Mouse (Mus musculus): ENCODE data around the gene Bcl9. TPM values are rescaled to one million over a fixed set of nuclear protein-coding genes. Genes with fewer than 3 reads are reported as not detected.

Gene Bcl9
- polyA plus RNA-seq, 1 experiment: 36.8 TPM

- Histone ChIP-seq H3K4me3 (ENCODE audit: insufficient read depth, low read length) (no peak overlapping the region), H3K4me1 (ENCODE audit: control insufficient read depth, insufficient read depth, low read length) (peaks cover 3% of the 10 kb centered on the region; the same call in 1 of the 2 replicates), H3K27ac (ENCODE audit: insufficient read depth, low read length) (no peak overlapping the region)
- TF ChIP-seq CTCF (IDR thresholded peaks at IDR 0.05; ENCODE audit: borderline replicate concordance, insufficient read depth, low read length) (no peak), POLR2A (IDR thresholded peaks at IDR 0.05; ENCODE audit: low read depth, low read length) (no peak)
Observed at GRCm38 (mm10) chr3:97199261-97199660, 98.5 kb downstream of the Bcl9 start.

DNA sequence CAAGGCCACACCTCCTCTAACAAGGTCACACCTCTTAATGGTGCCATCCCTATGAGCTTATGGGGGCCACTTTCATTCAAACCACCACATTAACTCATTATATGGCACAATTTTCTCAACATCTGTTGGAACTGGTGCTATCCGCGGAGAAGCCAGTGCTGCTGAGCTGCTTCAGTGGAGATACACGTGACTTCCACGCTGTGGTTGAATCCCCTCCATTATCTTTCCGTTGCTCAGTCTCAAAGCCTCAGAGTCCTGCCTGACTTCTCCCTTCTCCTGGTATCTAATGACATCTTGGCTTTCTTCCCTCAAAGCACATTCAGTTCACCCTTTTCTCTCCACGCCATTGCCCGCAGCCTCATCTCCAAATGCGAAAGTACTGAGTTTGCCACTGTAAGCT, 101.1 kb downstream of the Bcl9 start:
- Histone ChIP-seq H3K4me1 (ENCODE audit: control insufficient read depth, insufficient read depth, low read length) (peaks cover 3% of the 10 kb centered on the region; the same call in 1 of the 2 replicates), H3K27ac (ENCODE audit: insufficient read depth, low read length) (no peak overlapping the region), H3K4me3 (ENCODE audit: insufficient read depth, low read length) (no peak overlapping the region)
- TF ChIP-seq POLR2A (IDR thresholded peaks at IDR 0.05; ENCODE audit: low read depth, low read length): no peak
- TF ChIP-seq CTCF (IDR thresholded peaks at IDR 0.05; ENCODE audit: borderline replicate concordance, insufficient read depth, low read length): no peak

- Histone ChIP-seq H3K27ac (ENCODE audit: insufficient read depth, low read length) (no peak overlapping the region), H3K4me3 (ENCODE audit: insufficient read depth, low read length) (no peak overlapping the region), H3K4me1 (ENCODE audit: control insufficient read depth, insufficient read depth, low read length) (no peaks in the 10 kb centered on the region)
- TF ChIP-seq CTCF (IDR thresholded peaks at IDR 0.05; ENCODE audit: borderline replicate concordance, insufficient read depth, low read length) (peak; percentile 92), POLR2A (IDR thresholded peaks at IDR 0.05; ENCODE audit: low read depth, low read length) (no peak)
Observed at GRCm38 (mm10) chr3:97185098-97185860, 112.4 kb downstream of the Bcl9 start.

DNA sequence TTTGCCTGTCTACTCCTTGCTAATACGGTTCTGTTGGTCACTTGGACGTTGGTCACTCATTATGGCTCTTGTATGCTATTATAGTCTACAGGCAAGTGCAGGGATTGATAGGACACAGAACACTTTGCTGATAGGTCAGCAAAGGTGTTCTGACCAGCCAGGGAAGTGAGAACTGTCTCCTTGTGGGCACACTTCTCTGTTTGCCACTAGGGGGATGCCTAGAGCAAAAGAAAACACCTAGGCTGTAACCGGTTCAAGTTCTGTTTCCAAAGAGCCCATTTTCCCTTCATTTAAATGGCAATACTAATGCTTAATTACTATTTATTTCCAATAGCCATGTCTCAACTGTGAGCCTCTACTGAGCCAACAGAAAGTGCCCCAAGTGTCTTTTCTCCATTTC, 113.9 kb downstream of the Bcl9 start:
- Histone ChIP-seq H3K4me1 (ENCODE audit: control insufficient read depth, insufficient read depth, low read length) (no peaks in the 10 kb centered on the region), H3K4me3 (ENCODE audit: insufficient read depth, low read length) (no peak overlapping the region), H3K27ac (ENCODE audit: insufficient read depth, low read length) (no peak overlapping the region)
- TF ChIP-seq POLR2A (IDR thresholded peaks at IDR 0.05; ENCODE audit: low read depth, low read length) (no peak), CTCF (IDR thresholded peaks at IDR 0.05; ENCODE audit: borderline replicate concordance, insufficient read depth, low read length) (no peak)

DNA sequence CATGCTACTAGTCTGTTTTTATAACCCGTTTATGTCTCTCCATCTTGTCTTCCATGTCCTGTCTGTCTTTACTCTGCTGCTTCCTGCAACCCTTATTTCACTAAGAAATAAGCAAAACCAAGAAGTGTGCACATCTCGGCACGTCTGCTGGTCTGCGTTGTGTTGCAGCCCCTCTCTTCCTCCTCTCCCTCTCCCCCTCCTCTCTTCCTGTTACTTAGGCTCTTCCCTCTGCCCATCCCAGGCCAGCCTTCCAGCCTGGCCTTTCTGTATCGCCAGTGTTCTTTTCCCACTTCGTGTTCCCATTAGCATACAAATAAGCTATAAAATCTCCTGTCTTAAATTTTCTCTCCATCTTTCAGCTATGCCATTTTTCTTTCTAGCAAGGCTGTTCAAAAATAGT, 117.2 kb downstream of the Bcl9 start:
- H3K4me1 ChIP-seq (ENCODE audit: control insufficient read depth, insufficient read depth, low read length): no peaks in the 10 kb centered on the region
- no peak overlapping the region for H3K27ac ChIP-seq (ENCODE audit: insufficient read depth, low read length)
- TF ChIP-seq CTCF (IDR thresholded peaks at IDR 0.05; ENCODE audit: borderline replicate concordance, insufficient read depth, low read length) (no peak), POLR2A (IDR thresholded peaks at IDR 0.05; ENCODE audit: low read depth, low read length) (no peak)
- H3K4me3 ChIP-seq (ENCODE audit: insufficient read depth, low read length): no peak overlapping the region

GRCm38 (mm10) chr3:97178885-97179284, 118.8 kb downstream of the Bcl9 start:
- Histone ChIP-seq H3K4me1 (ENCODE audit: control insufficient read depth, insufficient read depth, low read length) (no peaks in the 10 kb centered on the region), H3K4me3 (ENCODE audit: insufficient read depth, low read length) (no peak overlapping the region), H3K27ac (ENCODE audit: insufficient read depth, low read length) (no peak overlapping the region)
- no peak for TF ChIP-seq POLR2A (IDR thresholded peaks at IDR 0.05; ENCODE audit: low read depth, low read length)
- TF ChIP-seq CTCF (IDR thresholded peaks at IDR 0.05; ENCODE audit: borderline replicate concordance, insufficient read depth, low read length): no peak

DNA sequence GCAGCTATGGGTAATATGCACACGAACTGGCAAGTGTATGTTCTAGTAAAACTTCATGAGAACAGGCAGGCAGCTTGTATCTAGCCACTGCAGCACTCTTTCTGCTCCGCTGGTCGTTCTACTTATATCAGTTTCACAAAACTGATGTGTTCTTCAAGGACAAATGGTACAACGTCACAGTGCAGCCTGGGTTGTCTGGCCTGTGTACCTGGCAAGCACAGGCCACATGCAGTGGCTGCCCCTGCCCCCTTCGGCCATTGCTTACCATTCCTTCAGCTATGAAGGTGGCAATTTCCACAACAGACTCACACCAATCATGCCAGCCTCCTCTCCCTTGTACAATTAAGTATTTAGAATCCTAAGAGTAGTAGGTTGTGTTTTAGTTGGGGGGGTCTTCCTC, 125.1 kb downstream of the Bcl9 start:
- H3K4me1 ChIP-seq (ENCODE audit: control insufficient read depth, insufficient read depth, low read length): no peaks in the 10 kb centered on the region
- no peak overlapping the region for H3K4me3 ChIP-seq (ENCODE audit: insufficient read depth, low read length)
- no peak for TF ChIP-seq CTCF (IDR thresholded peaks at IDR 0.05; ENCODE audit: borderline replicate concordance, insufficient read depth, low read length)
- no peak for TF ChIP-seq POLR2A (IDR thresholded peaks at IDR 0.05; ENCODE audit: low read depth, low read length)
- H3K27ac ChIP-seq (ENCODE audit: insufficient read depth, low read length): no peak overlapping the region

GRCm38 (mm10) chr3:97172231-97172630, 125.5 kb downstream of the Bcl9 start:
- Histone ChIP-seq H3K4me3 (ENCODE audit: insufficient read depth, low read length) (no peak overlapping the region), H3K4me1 (ENCODE audit: control insufficient read depth, insufficient read depth, low read length) (no peaks in the 10 kb centered on the region), H3K27ac (ENCODE audit: insufficient read depth, low read length) (no peak overlapping the region)
- TF ChIP-seq POLR2A (IDR thresholded peaks at IDR 0.05; ENCODE audit: low read depth, low read length) (no peak), CTCF (IDR thresholded peaks at IDR 0.05; ENCODE audit: borderline replicate concordance, insufficient read depth, low read length) (no peak)

DNA sequence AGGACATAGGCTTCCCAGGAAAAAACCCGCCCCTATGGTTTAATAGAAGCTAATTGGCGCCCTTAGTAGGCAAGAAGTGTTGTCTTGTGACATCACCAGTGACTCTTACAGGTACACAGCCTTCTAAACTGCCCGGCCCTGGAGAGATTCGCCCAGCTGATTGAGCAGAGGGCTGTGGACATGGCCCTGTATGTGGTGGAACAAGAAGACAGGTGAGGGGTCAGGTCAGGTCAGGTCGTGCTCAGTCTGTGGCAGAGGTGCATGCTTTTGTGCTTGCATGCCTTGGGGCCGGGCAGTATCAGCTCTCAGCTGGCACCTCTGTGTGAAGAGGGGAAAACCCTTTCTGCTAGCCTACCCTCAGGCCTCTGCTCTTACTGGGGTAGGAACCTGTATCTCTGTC, 126.2 kb downstream of the Bcl9 start:
- no peaks in the 10 kb centered on the region for H3K4me1 ChIP-seq (ENCODE audit: control insufficient read depth, insufficient read depth, low read length)
- TF ChIP-seq CTCF (IDR thresholded peaks at IDR 0.05; ENCODE audit: borderline replicate concordance, insufficient read depth, low read length): no peak
- no peak for TF ChIP-seq POLR2A (IDR thresholded peaks at IDR 0.05; ENCODE audit: low read depth, low read length)
- H3K4me3 ChIP-seq (ENCODE audit: insufficient read depth, low read length): no peak overlapping the region
- no peak overlapping the region for H3K27ac ChIP-seq (ENCODE audit: insufficient read depth, low read length)

DNA sequence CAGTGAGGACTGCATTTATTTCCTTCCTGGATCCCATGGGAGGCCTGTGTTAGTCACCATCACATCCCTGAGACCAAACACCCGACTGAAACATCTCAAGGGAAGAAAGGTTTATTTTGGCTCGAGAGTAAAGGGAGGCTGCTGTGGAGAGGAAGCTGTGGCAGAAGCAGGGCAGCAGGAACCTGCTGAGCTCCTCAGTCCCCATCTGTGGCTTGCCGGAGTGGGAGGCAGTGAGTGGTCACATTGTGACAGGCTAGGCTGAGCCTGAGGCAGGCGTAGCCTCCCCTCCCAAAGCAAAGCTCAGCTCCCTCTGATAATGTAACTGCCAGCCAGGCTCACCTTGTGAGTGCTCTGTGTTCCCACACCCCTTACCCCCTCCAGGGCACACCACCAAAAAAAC, 130.6 kb downstream of the Bcl9 start:
- Histone ChIP-seq H3K27ac (ENCODE audit: insufficient read depth, low read length) (no peak overlapping the region), H3K4me3 (ENCODE audit: insufficient read depth, low read length) (no peak overlapping the region), H3K4me1 (ENCODE audit: control insufficient read depth, insufficient read depth, low read length) (no peaks in the 10 kb centered on the region)
- TF ChIP-seq POLR2A (IDR thresholded peaks at IDR 0.05; ENCODE audit: low read depth, low read length): no peak
